Mouse (Mus musculus): Measurements from ENCODE around the gene Uap1l1.

DNA sequence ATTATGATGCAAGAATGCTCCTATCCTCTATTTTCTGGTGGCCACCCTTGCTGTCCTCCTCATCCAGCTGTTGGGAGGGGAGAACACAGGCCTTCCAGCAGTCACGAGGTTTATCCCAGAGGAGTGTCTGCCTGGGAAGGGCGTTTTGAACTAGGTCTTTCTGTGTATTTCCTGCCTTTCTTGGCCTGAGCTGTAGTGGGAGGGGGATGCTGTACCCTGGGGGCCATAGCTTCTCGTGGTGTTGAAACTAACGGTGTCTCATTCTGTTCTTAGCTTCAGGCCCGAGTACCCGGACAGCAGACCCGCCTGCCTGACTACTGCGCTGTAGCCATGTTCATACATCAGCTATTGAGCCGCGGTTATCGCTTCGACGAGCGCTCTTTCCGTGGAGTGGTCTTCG lies 34.8 kb upstream of the Uap1l1 start:
- TF ChIP-seq CTCF (IDR thresholded peaks at IDR 0.05) (no peak), EP300 (IDR thresholded peaks at IDR 0.05) (no peak)

All from lung, postnatal 0 days (tissue).